Mouse (Mus musculus) myocyte (in vitro differentiated cells): ENCODE data around the gene Zfp277. TPM values are rescaled to one million over a fixed set of nuclear protein-coding genes. Genes with fewer than 3 reads are reported as not detected.

Source experiments
- H3K27me3 ChIP-seq: one replicate; pipeline ENCODE4 v1.6.1; 2011; ENCODE audit not compliant: control insufficient read depth, insufficient read depth, insufficient read length
- H3K36me3 ChIP-seq: one replicate; pipeline ENCODE4 v1.6.1; 2011; ENCODE audit not compliant: control insufficient read depth, insufficient read depth
- H3K4me2 ChIP-seq: one replicate; pipeline ENCODE4 v1.6.1; 2011; ENCODE audit warnings: low read depth, control low read depth
- H3K4me3 ChIP-seq: one replicate; pipeline ENCODE4 v1.5.1; 2011; ENCODE audit warnings: mild to moderate bottlenecking, control low read depth, moderate library complexity
- H3K79me2 ChIP-seq: one replicate; pipeline ENCODE4 v1.6.1; 2011; ENCODE audit not compliant: control insufficient read depth, insufficient read depth
- H3ac ChIP-seq: one replicate; pipeline ENCODE4 v1.6.1; 2011; ENCODE audit not compliant: control insufficient read depth, insufficient read length
- CEBPB ChIP-seq: IDR thresholded peaks from 2 replicates; pipeline ENCODE4 v1.6.1; 2011; ENCODE audit warnings: mild to moderate bottlenecking, moderate library complexity; ENCODE audit not compliant: poor library complexity, insufficient read depth, severe bottlenecking
- E2F4 ChIP-seq: IDR thresholded peaks from one replicate; pipeline ENCODE4 v1.6.1; 2011; ENCODE audit warnings: mild to moderate bottlenecking, control low read depth, moderate library complexity; ENCODE audit not compliant: insufficient read depth
- MAX ChIP-seq: IDR thresholded peaks from one replicate; pipeline ENCODE4 v1.6.1; 2011; ENCODE audit warnings: low read depth, mild to moderate bottlenecking, control low read depth
- MYOD1 ChIP-seq, 3 experiments: IDR thresholded peaks; one replicate each; pipeline ENCODE4 v1.6.1; 2011; ENCODE audit warnings: control low read depth in 2 of 3, low read depth in 2 of 3, mild to moderate bottlenecking in 2 of 3, moderate library complexity in 1 of 3; ENCODE audit not compliant: insufficient read length in 2 of 3, control insufficient read depth in 1 of 3
- MYOG ChIP-seq, 3 experiments: IDR thresholded peaks; one replicate each; pipeline ENCODE4 v1.6.1; 2011; ENCODE audit warnings: control low read depth in 2 of 3, low read depth in 2 of 3, mild to moderate bottlenecking in 2 of 3; ENCODE audit not compliant: insufficient read length in 2 of 3, control insufficient read depth in 1 of 3, insufficient read depth in 1 of 3
- POLR2A ChIP-seq: IDR thresholded peaks from one replicate; pipeline ENCODE4 v1.6.1; 2011; ENCODE audit warnings: low read depth, mild to moderate bottlenecking, control low read depth, moderate library complexity; ENCODE audit not compliant: insufficient read length
- POLR2AphosphoS2 ChIP-seq: IDR thresholded peaks from one replicate; pipeline ENCODE4 v1.6.1; 2011; ENCODE audit warnings: low read depth, control low read depth; ENCODE audit not compliant: insufficient read length
- REST ChIP-seq: IDR thresholded peaks from one replicate; pipeline ENCODE4 v1.6.1; 2011; ENCODE audit warnings: mild to moderate bottlenecking, control low read depth, moderate library complexity; ENCODE audit not compliant: insufficient read depth, insufficient read length
- SRF ChIP-seq: IDR thresholded peaks from one replicate; pipeline ENCODE4 v1.6.1; 2011; ENCODE audit warnings: low read depth; ENCODE audit not compliant: control insufficient read depth, insufficient read length
- TCF12 ChIP-seq: IDR thresholded peaks from one replicate; pipeline ENCODE4 v1.6.1; 2011; ENCODE audit warnings: mild to moderate bottlenecking, control low read depth; ENCODE audit not compliant: poor library complexity, insufficient read depth, severe bottlenecking
- TCF3 ChIP-seq: IDR thresholded peaks from one replicate; pipeline ENCODE4 v1.6.1; 2011; ENCODE audit warnings: low read depth, control low read depth; ENCODE audit not compliant: insufficient read length
- USF1 ChIP-seq: IDR thresholded peaks from one replicate; pipeline ENCODE4 v1.6.1; 2011; ENCODE audit warnings: low read depth, mild to moderate bottlenecking, control low read depth, moderate library complexity
- polyA plus RNA-seq: library from polyadenylated mRNA; unstranded; fragments of >200 nt; fragmentation: generic; extraction: Trizol; gene quantifications from one replicate; pipeline ENCODE4 v1.2.1, GENCODE M21; 2012; ENCODE audit warnings: missing spikeins

Gene Zfp277
- polyA plus RNA-seq, 1 experiment, result 12.0 TPM

DNA sequence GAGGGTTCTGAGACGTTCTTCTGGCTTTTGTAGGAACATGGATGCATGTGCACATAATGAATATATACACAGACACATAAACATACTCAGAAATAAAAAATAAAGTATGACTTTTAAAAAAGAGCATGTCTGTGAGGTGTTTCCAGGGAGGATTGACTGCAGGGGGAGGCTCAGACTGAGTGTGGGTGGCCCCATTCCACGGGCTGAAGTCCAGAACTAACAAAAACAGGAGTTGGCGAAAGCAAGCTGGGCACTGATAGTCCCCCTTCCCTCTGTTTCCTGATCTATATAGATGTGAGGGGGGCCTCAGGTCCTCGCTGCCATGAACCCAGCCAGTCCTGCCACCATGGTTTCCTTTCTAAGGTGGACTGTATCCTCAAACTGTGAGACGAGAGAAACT lies 57.9 kb downstream of the Zfp277 start:
- no peak overlapping the region for H3K4me3 ChIP-seq
- no peaks in the 10 kb centered on the region for H3K36me3 ChIP-seq
- no peak overlapping the region for H3ac ChIP-seq
- H3K4me2 ChIP-seq, result no peak overlapping the region
- no peaks in the 10 kb centered on the region for H3K27me3 ChIP-seq
- TF ChIP-seq POLR2AphosphoS2 (no peak), SRF (no peak), MAX (no peak), MYOD1 (IDR thresholded peaks at IDR 0.05; ENCODE audit: control insufficient read depth in 1 of 3, insufficient read length in 2 of 3, low read depth in 2 of 3) (no peak), TCF12 (no peak), MYOG (IDR thresholded peaks at IDR 0.05; ENCODE audit: control insufficient read depth in 1 of 3, insufficient read depth in 1 of 3, insufficient read length in 2 of 3, low read depth in 2 of 3) (no peak), REST (no peak), POLR2A (no peak), E2F4 (no peak), TCF3 (no peak), USF1 (no peak), CEBPB (no peak)
- no peaks in the 10 kb centered on the region for H3K79me2 ChIP-seq

- H3K79me2 ChIP-seq, result no peaks in the 10 kb centered on the region
- no peak overlapping the region for H3K4me2 ChIP-seq
- TF ChIP-seq E2F4 (no peak), MYOD1 (IDR thresholded peaks at IDR 0.05; ENCODE audit: control insufficient read depth in 1 of 3, insufficient read length in 2 of 3, low read depth in 2 of 3) (no peak), USF1 (no peak), TCF3 (no peak), POLR2A (no peak), REST (no peak), POLR2AphosphoS2 (no peak), MYOG (IDR thresholded peaks at IDR 0.05; ENCODE audit: control insufficient read depth in 1 of 3, insufficient read depth in 1 of 3, insufficient read length in 2 of 3, low read depth in 2 of 3) (no peak), SRF (no peak), MAX (no peak), TCF12 (no peak), CEBPB (no peak)
- H3ac ChIP-seq, result no peak overlapping the region
- no peaks in the 10 kb centered on the region for H3K27me3 ChIP-seq
- no peak overlapping the region for H3K4me3 ChIP-seq
- no peaks in the 10 kb centered on the region for H3K36me3 ChIP-seq
These were observed 60.4 kb downstream of the Zfp277 start for GRCm38 (mm10) chr12:40385301-40385700.

DNA sequence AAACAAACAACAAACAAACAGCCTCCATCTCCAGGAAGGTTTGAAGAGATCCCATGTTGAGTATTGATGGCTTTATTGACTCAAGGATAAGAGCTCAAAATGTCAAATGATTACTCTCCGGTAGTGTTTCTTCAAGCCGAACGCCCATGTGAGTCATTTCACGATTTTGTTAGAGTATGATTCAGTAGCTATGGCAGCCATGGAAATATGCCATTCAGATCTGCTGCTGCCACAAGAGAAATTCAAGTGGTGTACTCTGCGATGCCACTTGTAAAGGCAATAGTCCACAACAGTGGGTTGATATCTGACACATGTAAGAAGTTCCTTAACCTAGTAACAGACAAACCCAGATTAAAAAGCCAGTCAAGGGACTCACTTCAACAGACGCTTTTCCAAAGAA lies 62.0 kb downstream of the Zfp277 start:
- Histone ChIP-seq H3K79me2 (no peaks in the 10 kb centered on the region), H3K27me3 (no peaks in the 10 kb centered on the region), H3ac (no peak overlapping the region), H3K4me3 (no peak overlapping the region), H3K4me2 (no peak overlapping the region), H3K36me3 (no peaks in the 10 kb centered on the region)
- TF ChIP-seq REST, result no peak
- no peak for TF ChIP-seq POLR2AphosphoS2
- TF ChIP-seq TCF12, result no peak
- no peak for TF ChIP-seq E2F4
- TF ChIP-seq MAX, result no peak
- TF ChIP-seq SRF, result no peak
- no peak for TF ChIP-seq CEBPB
- no peak for TF ChIP-seq TCF3
- no peak for TF ChIP-seq MYOG (IDR thresholded peaks at IDR 0.05; ENCODE audit: control insufficient read depth in 1 of 3, insufficient read depth in 1 of 3, insufficient read length in 2 of 3, low read depth in 2 of 3)
- no peak for TF ChIP-seq POLR2A
- TF ChIP-seq USF1, result no peak
- no peak for TF ChIP-seq MYOD1 (IDR thresholded peaks at IDR 0.05; ENCODE audit: control insufficient read depth in 1 of 3, insufficient read length in 2 of 3, low read depth in 2 of 3)

GRCm38 (mm10) chr12:40382539-40382938 lies 63.2 kb downstream of the Zfp277 start:
- no peak overlapping the region for H3K4me2 ChIP-seq
- no peaks in the 10 kb centered on the region for H3K36me3 ChIP-seq
- H3K79me2 ChIP-seq, result no peaks in the 10 kb centered on the region
- H3K27me3 ChIP-seq, result no peaks in the 10 kb centered on the region
- no peak overlapping the region for H3ac ChIP-seq
- no peak for TF ChIP-seq REST
- no peak overlapping the region for H3K4me3 ChIP-seq

DNA sequence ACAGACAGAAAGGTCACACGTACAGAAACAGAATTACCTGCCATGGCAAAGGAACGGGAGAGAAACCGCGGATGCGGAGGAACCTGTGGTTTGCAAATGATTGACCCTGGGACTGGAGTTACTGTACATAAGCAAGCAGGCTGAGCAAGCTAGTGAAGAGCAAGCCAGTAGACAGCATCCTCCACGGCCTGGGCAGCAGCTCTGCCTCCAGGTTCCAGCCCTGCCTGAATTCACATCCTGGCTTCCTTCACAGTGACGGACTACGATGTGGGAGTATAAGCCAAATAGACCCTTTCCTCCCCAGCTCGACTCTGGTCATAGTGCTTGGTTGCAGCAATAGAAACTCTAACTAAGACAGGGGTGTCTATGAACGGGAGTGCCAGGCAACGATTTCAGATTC lies 63.9 kb downstream of the Zfp277 start:
- no peak overlapping the region for H3ac ChIP-seq

More for the DNA sequence above, 63.9 kb downstream of the Zfp277 start:
- Histone ChIP-seq H3K36me3 (no peaks in the 10 kb centered on the region), H3K4me3 (no peak overlapping the region), H3K27me3 (no peaks in the 10 kb centered on the region), H3K79me2 (no peaks in the 10 kb centered on the region), H3K4me2 (no peak overlapping the region)
- TF ChIP-seq TCF12 (no peak), REST (no peak), POLR2AphosphoS2 (no peak), CEBPB (no peak), USF1 (no peak)
